Mouse (Mus musculus) thymus, postnatal 10 days (tissue): Measurements from ENCODE around the gene Lrrk1.

Experiments used
- DNase-seq, 2 experiments: peaks; one replicate each; pipeline ENCODE4 v3.0.0; 2021; ENCODE audit warnings: low spot score in 2 of 2

Gene Lrrk1

DNA sequence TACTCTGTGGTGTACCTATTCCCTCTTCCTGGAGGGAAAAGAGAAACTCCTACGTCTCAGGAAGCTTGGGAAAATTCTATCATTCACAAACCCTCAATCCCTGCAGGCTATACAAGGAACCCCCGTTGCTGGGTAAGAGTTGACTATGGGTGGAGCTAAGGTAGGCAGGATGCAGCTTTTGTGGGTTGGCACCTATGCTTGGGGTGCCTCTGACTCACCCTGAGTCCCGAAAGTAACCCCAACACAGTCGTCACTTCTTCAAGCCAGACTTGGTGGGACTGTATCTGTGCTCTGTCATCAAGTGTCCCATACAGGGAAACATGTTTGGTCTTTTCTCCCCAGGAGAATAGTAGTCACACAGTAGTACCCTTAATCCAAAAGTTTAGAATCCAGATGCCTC is 86.7 kb downstream of the Lrrk1 start:
- no peak for DNase-seq

DNA sequence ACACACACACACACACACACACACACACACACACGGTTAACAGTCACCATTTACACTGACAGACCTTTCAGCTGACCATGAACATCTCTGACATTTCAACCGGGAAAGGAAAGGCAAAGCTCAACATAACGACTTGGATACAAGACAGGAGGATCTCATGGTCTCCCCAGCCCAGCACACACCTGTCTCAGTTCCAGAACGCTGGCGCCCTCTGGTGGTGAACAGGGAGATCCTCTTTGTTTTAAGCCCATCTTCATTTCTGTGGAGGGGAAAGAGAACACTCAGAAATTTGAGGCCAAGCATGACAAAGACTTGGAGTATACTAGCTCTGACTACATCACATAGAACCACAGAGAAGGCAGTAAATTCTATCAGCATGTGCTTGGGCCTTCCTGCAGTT is 87.5 kb downstream of the Lrrk1 start:
- peak; percentile 51 to 88 for DNase-seq

DNA sequence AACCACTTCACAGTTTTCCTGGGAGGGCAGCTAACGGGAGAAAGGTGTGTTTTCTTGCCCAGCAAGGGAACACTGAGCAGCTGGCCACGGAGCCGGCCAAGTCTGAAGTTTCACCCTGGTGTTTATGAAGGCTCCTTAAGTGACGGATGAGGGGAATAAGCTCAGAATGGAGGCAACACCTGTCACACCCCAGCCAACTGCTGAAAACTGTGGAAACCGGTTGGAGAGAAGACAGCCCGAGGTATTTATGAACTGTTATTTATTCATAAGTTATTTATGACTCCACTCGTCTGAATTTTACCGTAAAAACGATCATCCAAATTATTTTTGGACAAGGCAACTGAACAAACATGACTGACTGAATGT is 90.5 kb downstream of the Lrrk1 start:
- no peak for DNase-seq

DNA sequence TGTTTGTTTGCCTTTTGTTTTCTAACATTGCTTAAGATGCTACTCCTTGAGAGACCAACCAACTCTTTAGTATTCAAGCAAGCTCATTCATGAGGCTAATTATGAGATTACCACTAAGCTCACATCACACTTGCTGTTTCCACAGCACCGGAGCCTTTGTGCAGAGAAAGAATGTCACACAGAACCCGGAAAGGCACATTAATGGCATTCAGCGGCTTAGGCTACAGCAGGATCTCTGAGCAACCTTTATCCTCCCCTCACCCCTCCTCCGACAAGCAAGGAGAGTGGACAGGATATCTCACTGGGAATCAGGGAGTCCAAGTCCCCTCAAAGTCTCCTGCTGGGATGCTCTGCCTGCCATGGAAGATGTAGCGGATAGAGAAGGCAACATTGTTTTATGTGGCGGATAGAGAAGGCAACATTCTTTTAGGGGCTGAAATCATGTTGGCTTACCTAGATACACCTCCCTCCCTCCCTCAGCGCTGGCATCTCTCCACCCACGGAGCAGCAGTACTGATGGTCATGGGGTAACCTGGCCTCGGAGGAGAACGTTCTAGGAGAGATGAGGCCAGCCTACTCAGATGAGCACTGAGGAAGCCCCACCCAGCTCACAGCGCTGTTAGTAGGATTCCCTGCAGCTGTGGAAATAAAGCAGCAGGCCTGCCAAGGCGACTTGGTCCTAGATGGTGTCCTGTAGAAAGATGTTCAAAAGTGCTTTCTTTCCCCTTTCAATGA is 91.1 kb downstream of the Lrrk1 start:
- DNase-seq, result no peak

DNA sequence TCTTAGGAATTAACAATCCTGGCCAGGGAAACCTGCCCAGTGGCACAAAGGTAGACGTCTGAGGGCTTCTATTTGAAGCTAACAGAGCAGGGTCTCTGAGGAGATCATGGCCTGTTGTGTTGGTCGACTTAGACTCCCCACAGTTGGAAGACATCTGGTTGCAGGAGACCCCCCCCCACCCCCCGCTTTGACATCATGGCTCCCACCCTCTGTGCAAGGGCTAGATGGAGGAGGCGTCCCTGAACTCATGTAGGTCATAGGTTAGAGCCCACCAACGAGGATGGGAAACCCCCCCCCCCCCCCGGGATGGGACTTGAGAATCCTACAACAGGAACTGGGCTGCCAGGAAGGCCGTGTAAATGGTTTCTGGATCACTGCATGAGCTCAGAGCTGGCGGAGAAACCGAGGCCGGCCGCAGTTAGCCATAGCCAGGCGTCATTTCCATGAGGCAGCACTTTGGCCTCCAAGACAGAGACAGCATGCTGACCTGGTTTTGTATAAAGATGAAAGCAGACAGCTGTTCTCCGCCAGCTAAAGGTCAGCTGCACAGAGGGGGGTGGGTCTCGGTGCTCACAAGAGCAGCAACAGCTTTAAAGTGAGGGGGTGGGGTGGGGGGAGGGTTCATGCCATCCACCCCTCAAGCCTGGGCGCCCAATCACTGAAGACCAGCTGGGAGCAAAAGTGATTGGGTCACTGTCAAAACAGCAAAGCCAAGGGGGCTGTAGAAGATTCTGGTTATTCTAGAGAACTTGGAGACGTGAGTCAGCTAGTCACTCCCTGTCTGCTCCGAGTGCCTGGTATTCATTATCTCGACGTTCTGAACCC is 95.4 kb downstream of the Lrrk1 start:
- DNase-seq, result no peak

DNA sequence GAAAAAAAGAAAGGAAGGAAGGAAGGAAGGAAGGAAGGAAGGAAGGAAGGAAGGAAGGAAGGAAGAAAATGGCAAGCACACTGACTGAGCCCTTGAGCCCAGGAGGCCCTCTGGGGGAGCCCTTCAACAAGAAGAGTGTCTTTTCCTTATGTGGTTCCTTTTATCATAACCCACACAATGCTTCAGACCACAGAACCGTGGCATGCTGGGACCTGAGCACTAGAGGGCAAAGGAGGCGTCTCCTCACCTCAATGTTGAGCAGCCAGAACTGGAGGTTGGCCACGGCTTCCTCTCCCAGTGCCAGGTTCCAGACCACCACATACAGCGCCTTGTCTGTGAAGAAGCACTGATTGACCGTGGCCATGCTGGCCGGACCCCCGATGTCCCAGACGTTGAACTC is 96.1 kb downstream of the Lrrk1 start:
- peak; percentile 7 to 10 for DNase-seq

DNA sequence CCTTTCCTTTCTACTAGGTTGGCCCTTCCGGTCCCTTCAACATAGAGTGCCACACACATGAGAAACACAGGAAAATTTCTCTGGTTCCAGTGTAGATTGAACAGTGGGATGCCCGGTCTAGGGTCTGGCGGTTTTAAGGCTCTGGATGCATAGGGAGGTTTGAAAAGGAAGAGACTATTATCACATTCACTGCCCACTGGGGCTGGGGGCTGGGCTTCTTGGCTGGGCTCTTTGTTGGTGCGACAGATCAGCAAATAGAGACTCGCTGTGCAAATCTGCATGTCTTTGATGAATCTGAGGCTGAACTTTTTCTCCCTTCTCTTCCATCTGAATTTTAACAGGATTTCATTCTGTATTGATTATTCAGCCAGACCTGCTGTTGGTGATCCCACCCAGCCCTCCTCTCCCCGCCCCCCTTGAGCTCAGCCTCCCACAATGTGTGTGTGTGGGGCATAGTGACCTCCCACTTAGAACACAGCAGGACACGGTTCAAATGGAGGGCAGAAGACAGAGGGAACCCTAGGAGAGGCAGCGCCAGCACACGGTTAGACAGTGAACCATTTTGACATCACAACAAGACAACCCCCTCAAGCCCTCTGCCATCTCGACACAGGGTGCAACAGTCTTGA is 105.1 kb downstream of the Lrrk1 start:
- no peak for DNase-seq

DNA sequence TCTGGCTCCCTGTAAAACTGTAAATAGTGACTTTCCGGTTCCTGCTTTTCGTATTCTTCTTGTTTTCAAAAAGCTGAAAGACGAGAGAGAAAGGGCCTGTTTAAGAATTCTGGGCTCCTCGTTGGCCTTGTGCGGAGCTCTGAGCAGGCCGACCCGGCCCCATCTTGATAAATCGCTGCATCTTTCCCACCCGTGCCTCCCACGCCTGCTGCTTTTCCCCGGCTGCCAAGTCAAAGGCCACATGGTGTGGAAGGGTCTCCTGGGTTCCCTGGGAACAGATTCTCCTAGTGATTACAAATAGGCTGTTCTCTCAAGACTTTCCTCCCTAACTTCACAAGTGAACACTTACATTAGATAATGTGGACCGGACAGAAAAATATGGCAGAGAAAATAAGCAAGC is 105.9 kb downstream of the Lrrk1 start:
- DNase-seq, result no peak

DNA sequence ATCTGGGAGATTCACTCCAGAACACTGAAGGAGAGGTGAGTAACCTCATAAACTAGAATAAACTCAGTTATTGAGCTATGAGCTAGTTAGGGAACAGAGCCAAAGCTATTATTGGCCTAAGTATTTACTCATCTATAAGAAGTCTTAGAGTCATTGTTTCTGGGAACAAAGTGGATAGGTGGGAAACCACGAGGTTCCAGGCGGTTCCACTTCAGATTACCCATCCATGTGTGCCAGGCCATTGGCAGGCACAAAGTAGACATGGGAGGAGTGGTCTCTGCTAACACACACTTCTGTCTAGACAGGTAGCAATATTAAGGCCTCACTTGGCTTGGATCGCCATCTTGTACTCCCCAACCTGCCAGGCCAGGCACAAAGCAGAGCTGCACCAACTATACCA is 110.1 kb downstream of the Lrrk1 start:
- DNase-seq, result no peak

DNA sequence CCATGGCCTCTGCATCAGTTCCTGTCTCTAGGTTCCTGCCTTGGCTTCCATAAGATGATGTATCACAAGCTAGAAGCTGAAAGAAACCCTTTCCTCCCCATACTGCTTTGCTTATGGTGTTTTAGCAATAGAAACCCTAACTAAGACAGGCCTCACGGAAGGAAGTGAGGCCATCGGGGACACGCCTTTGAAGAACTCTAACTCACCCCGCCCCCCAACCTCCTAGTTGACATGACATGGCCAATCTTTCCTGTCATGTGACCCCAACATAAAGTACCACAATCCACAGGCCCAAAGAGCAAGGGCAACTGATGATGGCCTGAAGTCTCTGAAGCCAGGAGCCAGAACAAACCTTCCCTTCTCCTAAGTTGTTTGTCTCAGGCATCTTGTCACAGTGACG is 114.7 kb downstream of the Lrrk1 start:
- no peak for DNase-seq

DNA sequence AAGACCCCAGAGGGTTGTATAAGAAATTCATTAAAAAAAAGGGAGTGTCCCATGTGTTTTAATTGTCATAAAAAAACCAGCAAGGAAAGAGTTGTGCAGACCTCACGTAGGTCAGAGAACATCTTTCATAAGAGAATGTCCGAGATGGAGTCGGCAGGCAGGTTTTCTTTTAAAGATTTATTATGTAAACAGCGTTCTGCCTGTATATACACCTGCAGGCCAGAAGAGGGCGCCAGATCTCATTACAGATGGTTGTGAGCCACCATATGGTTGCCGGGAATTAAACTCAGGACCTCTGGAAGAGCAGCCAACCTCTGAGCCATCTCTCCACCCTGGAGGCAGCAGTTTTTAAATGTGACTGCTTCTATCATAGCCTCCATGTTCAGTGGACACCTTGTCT is 116.9 kb downstream of the Lrrk1 start:
- no peak for DNase-seq

DNA sequence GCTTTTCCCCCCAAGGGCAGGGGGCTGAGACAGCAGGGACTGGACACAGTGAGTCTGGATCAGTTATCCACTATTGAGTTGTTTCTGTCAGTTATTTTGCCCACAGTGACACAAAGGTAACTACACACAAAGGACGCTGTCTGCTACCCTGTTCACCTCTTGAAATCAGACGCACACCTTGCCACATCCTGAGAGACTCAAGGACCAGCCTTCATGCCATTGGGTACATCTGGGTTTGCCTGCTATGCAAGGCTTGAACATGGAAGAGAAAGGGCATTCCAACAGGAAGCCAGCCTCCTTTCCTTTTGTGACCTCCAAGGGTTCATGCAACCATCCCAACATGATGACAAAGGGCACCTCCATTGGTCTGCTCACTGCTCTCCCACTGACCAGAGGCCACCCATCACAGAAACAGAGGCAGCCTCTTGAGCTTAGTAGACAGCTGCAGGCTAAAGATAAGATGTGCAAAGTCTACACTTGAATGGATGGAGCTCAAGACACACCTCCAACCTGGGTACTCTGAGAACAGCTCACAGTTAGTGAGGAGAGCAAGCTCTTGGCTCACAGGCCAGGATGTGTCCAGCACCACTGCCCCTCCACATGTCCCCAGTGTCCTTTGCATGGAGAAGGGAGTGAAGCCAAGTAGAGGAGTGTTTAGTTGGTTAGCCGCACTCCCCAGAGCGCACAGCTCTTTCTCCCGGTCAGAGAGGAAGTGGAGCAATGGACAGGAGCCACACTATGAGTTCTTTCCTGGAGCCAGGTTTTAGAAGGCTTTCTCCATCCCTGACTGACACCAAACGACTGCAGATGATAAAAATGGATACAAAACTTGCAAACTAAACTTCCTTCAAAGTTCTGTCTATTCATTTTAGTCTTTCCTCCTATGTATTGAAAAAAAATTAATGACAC is 121.0 kb downstream of the Lrrk1 start:
- no peak for DNase-seq

DNA sequence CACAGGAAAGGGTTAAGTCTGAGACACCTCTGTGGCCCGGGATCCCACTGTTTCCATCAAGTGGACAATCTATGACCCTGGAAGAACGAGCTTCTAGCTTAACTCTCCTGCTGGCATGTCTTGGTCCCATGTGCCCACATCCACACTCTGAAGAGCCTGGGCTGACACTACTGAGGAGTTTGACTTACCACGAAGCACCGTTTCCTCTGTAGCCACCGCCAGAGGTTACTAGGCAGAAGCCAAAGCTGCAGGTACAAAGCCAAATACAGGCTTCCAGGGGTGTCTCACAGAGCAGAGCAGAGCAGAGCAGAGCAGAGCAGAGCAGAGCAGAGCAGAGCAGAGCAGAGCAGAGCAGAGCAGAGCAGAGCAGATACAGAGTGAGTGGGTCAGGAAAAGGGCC is 124.7 kb downstream of the Lrrk1 start:
- no peak for DNase-seq

DNA sequence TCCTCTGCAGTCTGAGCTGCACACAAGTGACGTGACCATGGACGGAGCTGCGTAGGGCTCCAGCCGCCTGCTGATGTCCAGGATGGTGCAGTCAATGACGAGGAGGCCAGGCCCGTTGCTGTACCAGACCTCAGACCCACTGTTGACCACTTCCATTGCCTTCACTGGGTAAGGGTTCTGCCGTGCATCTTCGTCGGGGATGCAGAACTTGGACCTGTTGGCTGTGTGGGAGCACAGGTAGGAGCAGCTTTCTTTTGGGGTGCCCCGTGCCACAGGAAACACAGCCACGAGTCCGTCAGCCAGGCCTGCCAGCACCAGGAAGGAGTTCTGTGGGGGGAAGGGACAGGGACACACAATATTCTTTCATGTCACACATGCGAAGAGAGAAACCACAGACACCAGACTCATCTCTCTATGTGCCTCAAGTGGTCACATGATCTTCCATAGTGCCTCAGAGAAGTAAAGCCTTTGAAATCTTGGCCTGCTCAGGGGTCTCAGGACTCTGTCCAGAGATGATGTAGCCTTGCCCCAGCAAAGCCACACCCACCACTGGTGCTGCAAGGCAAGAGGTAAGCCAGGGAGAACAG is 125.5 kb downstream of the Lrrk1 start:
- peak in 1 of 2 experiments; percentile 13 for DNase-seq

DNA sequence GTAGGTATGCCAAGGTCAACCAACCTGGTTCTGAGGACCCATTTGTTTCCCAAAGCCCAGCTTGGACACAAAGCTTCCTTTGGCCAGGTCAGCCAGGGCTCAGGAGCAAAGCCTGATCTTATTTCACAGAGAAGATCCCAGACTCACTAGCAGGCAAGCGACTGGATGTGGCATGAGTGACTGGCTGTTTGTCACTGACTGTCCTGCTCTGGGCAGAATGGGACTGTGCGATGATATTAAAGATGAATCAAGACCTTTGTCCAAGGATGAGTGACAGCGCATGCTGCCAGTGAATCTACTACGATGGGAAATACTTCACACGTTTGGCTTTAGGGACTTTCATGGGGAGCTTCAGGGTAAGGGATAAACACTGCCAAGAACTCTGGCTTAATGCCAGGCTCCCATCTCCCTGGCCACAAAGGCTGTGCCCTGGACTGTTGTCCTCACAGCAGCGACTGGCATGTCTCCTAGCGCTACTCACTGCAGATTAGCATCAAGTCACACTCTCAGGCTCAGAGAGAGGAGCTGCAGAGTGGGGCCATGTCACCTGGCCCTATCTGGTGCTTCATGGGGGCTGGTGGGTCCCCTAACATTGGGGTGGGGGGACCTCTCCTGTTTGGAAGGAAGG is 127.3 kb downstream of the Lrrk1 start:
- DNase-seq, result no peak

DNA sequence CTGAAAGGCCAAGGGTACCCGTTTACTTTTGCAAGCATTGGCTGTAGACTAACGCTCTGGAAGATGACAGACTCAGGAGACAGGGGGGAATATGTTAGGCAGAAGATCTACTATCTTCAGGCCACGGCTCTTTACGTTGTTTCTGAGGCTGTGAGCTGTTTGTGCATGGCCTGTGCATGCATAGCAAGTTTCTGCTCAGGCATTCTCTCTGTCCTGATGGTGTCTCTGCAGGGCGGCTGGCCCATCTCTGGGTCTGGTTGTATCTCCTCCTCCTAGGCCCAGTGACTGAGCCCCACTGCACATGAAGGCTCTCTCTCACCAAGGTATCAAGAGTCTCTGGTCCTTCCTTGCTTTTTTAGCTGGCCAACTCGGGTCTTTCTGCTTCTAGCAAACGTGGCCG is 127.9 kb downstream of the Lrrk1 start:
- DNase-seq, result no peak

DNA sequence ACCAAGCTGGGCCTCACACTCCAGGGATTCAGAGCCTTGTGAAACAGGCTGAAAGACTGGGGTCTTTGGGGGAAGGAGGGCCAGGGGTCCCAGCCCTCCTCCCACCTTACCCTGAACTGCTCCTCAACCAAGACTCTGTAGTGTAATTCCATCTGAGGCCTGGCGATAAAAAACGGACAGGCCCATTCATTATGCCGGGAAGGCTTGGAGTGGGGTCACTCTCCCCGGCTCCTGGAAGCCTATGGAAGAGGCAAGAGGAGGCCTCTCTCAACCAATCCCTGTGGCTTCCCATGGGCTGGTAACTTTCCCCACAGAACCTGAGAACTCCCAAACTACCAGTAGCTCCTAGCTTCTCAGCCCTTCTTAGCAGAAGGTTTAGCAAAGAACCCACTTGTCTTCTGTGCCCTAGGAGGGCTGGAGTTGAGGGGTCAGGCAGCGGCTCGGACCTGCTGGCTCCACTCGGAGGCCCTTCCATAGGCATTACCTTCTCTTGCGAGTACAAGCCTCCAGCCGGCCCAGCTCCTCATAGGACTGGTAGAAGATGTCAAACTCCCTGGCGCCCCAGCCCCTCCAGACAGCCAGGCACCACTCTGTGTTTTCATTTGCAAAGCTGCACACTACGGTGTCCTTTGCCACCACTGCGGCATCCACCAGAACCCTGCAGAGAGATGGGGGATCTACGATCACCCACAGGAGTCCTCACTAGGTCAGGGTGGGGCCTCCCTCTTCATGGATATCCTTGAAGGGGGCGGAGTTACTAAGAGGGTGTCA is 128.5 kb downstream of the Lrrk1 start:
- no peak for DNase-seq

DNA sequence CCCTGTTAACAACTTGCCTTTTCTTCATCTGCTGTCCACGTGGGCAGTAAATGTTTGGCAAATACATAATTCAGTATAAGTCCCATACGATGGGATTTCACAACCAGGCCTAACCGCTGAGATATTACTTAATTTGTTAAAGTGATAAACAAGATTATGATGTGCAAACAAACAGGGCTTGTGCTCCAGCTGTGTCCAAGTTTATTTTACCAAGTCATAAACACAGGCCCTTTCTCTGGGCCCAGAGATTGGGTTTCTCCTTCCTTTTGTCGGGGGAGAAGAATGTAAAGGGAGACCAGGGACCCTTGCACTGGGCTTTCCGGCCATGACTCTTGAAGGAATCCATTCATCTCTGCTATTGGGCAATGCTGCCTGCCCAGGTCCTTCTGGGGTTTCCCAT is 129.2 kb downstream of the Lrrk1 start:
- DNase-seq, result no peak

DNA sequence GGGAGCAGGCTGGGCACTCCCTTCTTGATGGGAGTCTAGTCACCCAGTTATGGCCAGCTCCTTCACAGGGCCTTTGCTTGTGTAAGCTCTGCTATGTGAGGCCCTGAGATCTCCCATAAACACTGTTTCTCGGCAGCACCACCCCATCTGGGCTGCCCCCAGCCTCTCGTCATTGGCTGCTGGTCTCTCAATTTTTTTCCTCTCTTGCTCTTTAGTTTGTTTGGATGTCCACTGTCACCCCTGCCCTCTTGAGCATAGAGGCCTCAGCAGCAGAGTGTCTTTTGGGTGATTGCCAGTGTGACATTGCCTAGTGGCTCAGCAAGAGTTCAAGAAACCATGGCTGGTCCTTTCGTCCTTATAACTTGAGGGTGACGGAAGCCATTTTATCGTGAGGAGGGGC is 130.9 kb downstream of the Lrrk1 start:
- no peak for DNase-seq

DNA sequence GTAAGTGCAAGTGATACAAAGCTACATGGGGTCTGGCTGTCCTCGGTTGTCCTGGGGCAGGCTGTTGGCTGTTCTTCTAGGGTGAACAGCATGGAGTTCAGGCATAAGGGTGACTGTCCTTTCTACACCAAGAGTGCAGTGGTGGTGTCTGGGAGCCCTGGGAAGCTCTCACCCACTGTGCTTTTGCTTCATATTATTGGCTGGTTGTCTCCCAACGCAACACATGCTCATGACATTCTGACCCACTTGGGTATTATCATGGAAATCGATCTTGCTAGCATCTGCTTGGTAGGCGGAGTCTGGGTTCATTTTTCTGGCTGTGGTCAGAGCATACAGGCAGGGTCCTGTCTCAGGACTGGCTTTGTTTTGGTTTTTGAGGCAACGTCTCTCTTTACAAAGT is 131.7 kb downstream of the Lrrk1 start:
- no peak for DNase-seq
